Mouse (Mus musculus) cerebellum, adult 8-10 months (tissue): ENCODE data around the gene Triml1.

Source experiments
- DNase-seq: peaks from one replicate; pipeline ENCODE4 v3.0.0; 2022

Triml1 gene

DNA sequence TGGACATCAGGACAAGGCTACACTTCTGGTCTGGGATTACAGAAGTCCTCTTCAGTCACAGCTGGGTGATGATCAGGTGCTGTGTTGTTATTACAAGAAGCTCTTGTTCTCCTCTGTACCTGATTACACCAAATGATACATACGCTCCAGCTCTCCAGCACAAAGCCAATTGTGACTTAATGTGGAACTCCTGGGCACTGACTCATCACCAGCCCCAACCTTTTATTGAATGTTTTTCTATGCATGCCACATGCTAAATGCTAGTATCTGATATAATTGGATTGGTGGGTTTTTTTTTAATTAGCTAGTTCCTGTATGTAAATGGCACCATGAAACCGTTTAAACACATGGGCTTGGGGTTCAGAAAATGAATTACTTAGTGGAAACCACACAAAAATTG is at the start of gene Triml1:
TSS of gene Triml1 (minus strand) at position 101 of the 400 bp plus-strand sequence.
- no peak for DNase-seq

GRCm38 (mm10) chr8:43182281-43182680 is 41.0 kb upstream of the Triml1 start:
- DNase-seq, result no peak

GRCm38 (mm10) chr8:43180054-43180690 is 38.9 kb upstream of the Triml1 start, which contains the start of gene Triml2:
Gene Triml2, plus strand, starts transcription at chr8:43180541.
- no peak for DNase-seq

DNA sequence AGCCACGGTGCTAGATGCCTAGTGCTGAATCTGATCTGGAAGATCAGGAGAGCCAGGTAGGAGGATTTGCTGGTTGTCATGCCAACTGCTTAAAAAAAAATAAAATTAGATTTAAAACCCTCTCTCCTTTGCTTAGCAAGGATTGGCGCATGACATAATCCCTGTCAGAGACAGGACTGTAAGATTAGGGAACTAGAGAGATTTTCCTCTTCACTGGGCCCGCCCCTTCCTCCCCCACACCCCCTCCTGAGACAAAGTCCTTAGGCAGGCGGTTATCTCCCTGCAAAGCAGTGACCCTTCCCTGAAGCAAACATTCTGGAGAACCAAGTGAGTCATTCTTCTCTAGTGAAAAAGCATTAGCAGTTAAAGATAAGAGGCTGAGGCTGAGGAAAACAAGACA is 37.9 kb upstream of the Triml1 start:
- DNase-seq, result no peak

- DNase-seq, result no peak
Observed at GRCm38 (mm10) chr8:43178263-43178662, 37.0 kb upstream of the Triml1 start.

- no peak for DNase-seq
Observed at GRCm38 (mm10) chr8:43176766-43177486, 35.6 kb upstream of the Triml1 start.

- no peak for DNase-seq
Observed at GRCm38 (mm10) chr8:43169249-43169755, 28.0 kb upstream of the Triml1 start.

DNA sequence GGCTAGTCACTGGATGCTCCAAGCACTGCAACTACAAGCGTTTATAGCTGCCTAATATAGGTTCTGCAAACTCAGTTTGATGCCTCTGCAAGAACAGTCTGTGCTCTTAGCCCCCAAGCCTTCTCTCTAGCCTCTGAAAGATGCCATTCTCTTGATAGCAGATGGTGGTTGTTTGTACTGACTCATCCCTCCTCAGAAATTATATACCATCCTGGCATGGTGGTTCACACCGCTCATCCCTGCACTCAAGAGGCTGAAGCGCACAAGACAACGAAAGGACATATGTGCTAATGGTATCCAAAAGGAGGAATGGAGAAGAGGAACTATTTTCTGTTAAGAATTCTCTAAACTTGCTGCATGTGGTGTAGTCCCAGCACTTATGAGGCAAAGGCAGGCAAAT is 26.8 kb upstream of the Triml1 start:
- DNase-seq, result no peak

DNA sequence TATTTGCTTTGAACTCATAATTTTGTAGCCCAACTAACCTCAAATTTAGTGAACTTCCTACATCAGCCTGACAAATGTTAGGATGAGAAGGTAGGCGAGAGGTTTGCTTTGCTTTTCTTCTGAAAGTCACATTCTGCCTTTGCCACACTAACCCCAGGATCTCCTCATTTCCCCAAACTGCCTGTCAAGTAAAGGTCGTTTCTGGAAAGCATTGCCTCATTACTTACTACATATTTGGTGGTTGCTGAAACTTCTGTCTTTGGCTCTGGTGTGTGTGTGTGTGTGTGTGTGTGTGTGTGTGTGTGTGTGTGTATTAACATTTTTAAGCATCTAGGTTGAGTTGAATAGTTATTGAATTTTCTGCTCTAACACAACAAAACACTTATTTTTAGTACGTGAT is 23.2 kb upstream of the Triml1 start:
- DNase-seq, result no peak

DNA sequence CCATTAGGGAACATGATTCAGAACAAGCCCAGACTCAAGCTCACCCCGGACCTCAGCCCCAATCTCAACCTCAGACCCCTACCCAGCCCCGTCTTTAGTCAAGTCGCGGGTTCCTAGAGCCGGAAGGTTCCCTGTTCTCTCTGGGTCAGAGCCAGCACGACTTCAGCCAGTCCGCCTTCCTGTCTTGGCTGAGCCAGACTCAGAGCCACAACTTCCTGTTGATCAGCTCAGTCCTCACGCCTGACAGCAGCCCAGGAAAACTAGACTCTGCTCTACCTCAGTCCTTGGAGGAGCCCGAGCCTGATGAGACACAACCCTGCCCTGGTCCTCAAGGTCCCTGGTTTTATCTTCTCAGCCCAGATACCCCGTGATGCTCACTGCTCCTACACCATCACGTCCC is 22.0 kb upstream of the Triml1 start:
- no peak for DNase-seq

DNA sequence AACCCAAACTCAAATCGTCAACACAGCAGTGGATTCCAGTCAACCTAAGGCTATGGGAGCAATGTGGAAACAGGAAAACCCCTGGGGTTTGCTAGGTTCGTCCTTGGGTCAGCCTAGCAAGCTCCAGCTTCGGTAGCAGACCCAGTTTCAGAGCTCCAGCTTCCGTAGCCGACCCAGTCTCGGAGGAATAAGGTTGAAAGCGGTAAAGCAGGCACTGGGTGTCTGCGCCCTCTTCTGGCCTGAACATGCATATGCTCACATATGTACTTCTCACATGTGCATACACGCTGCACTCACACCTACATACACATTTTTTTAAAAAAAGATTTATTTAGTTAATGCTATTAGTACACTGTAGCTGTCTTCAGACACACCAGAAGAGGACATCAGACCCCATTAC is 8.0 kb upstream of the Triml1 start:
- no peak for DNase-seq

GRCm38 (mm10) chr8:43111205-43111827 is 30.0 kb downstream of the Triml1 start:
- no peak for DNase-seq
